Mouse (Mus musculus): ENCODE results near the gene 9230102O04Rik.
A peak's percentile ranks its signal among the peaks of the same experiment; 100 is the strongest.

9230102O04Rik gene

GRCm38 (mm10) chr2:9885217-9885770 is 4.0 kb downstream of the 9230102O04Rik start:
- DNase-seq (ENCODE audit: low spot score): no peak

- no peak for DNase-seq (ENCODE audit: low spot score)
These were observed 4.7 kb downstream of the 9230102O04Rik start for GRCm38 (mm10) chr2:9884533-9885216.

GRCm38 (mm10) chr2:9883803-9884532 is 5.4 kb downstream of the 9230102O04Rik start:
- no peak for DNase-seq (ENCODE audit: low spot score)

- DNase-seq (ENCODE audit: low spot score): no peak
These were observed 6.2 kb downstream of the 9230102O04Rik start for GRCm38 (mm10) chr2:9882926-9883802.

- DNase-seq (ENCODE audit: low spot score): peak; percentile 52
These were observed 6.9 kb downstream of the 9230102O04Rik start for GRCm38 (mm10) chr2:9882371-9882925.

- DNase-seq (ENCODE audit: low spot score): no peak
These were observed 7.7 kb downstream of the 9230102O04Rik start for GRCm38 (mm10) chr2:9881611-9882023.

GRCm38 (mm10) chr2:9881051-9881591 is 8.2 kb downstream of the 9230102O04Rik start, which contains the start of gene 4930412O13Rik:
Gene 4930412O13Rik (plus strand): TSS chr2:9881252.
- DNase-seq (ENCODE audit: low spot score): peak; percentile 57

- DNase-seq (ENCODE audit: low spot score): no peak
These were observed 9.1 kb downstream of the 9230102O04Rik start for GRCm38 (mm10) chr2:9880271-9880670.

- peak; percentile 93 for DNase-seq (ENCODE audit: low spot score)
These were observed 9.8 kb downstream of the 9230102O04Rik start for GRCm38 (mm10) chr2:9879493-9879892.

- no peak for DNase-seq (ENCODE audit: low spot score)
These were observed 10.2 kb downstream of the 9230102O04Rik start for GRCm38 (mm10) chr2:9879092-9879491.

- peak; percentile 82 for DNase-seq (ENCODE audit: low spot score)
These were observed 10.7 kb downstream of the 9230102O04Rik start for GRCm38 (mm10) chr2:9878564-9879081.

- DNase-seq (ENCODE audit: low spot score): no peak
These were observed 11.3 kb downstream of the 9230102O04Rik start for GRCm38 (mm10) chr2:9877966-9878563.

- no peak for DNase-seq (ENCODE audit: low spot score)
These were observed 12.0 kb downstream of the 9230102O04Rik start for GRCm38 (mm10) chr2:9877326-9877690.

- DNase-seq (ENCODE audit: low spot score): no peak
These were observed 12.6 kb downstream of the 9230102O04Rik start for GRCm38 (mm10) chr2:9876621-9877325.

GRCm38 (mm10) chr2:9875676-9876357 is 13.5 kb downstream of the 9230102O04Rik start:
- no peak for DNase-seq (ENCODE audit: low spot score)

GRCm38 (mm10) chr2:9875220-9875619 is 14.1 kb downstream of the 9230102O04Rik start:
- DNase-seq (ENCODE audit: low spot score): no peak

- DNase-seq (ENCODE audit: low spot score): no peak
These were observed 14.7 kb downstream of the 9230102O04Rik start for GRCm38 (mm10) chr2:9874467-9875219.

GRCm38 (mm10) chr2:9873757-9874156 is 15.6 kb downstream of the 9230102O04Rik start:
- DNase-seq (ENCODE audit: low spot score): no peak

- no peak for DNase-seq (ENCODE audit: low spot score)
These were observed 16.7 kb downstream of the 9230102O04Rik start for GRCm38 (mm10) chr2:9872682-9873081.
